Comparison of ENCODE assay signal across 29 mouse cellular contexts in the genomic region with DNA sequence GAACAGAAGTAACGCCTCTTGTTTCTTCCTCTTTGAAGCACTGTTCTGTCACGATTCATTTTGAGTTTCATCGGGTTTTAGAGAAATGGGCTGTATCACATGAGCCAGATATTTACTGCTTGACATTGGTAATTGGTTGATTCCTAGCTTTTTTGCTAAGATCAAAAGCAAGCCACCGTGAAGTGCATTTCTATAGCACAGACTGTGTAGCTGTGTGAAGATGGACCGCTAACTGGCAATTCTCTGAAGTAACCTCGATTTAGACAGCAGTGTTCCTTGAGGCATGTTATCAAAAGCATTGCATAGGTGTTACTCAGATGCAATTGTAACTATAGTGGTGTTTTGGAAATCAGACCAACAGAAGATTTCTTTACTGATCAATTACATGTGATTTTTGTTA.
"Had no signal": no experiment of that assay in that cellular context is flagged by ENCODE, and none has a peak within 500 bp of the region (broad histone marks: within the 10 kb centered on the region; RNA-seq: fewer than 3 reads in every experiment).

No protein-coding gene starts in this region.

- ATAC-seq: liver, embryonic 12.5 days; liver, postnatal 0 days; lung, postnatal 0 days had no signal

- H3K27me3 ChIP-seq: limb, embryonic 12.5 days; limb, embryonic 13.5 days; limb, embryonic 15.5 days; liver, embryonic 12.5 days; liver, embryonic 13.5 days; liver, embryonic 15.5 days; lung, embryonic 15.5 days; midbrain, embryonic 12.5 days; neural tube, embryonic 12.5 days; neural tube, embryonic 13.5 days had no signal

- H3K4me2 ChIP-seq: limb, embryonic 12.5 days; limb, embryonic 13.5 days; limb, embryonic 15.5 days; liver, embryonic 11.5 days; liver, embryonic 12.5 days; liver, embryonic 13.5 days; liver, embryonic 15.5 days; lung, embryonic 14.5 days; lung, embryonic 15.5 days; midbrain, embryonic 12.5 days; neural tube, embryonic 12.5 days; neural tube, embryonic 13.5 days had no signal

- H3K4me1 ChIP-seq: midbrain, embryonic 12.5 days had no signal

- H3K9me3 ChIP-seq: limb, embryonic 10.5 days; liver, embryonic 15.5 days; lung, embryonic 15.5 days; neural tube, embryonic 12.5 days had no signal

- H3K27ac ChIP-seq: left cerebral cortex, adult 2 months; limb, embryonic 10.5 days; limb, embryonic 12.5 days; limb, embryonic 13.5 days; limb, embryonic 15.5 days; liver, embryonic 12.5 days; liver, embryonic 13.5 days; liver, embryonic 14.5 days; liver, embryonic 15.5 days; lung, embryonic 15.5 days; macrophage; midbrain, embryonic 12.5 days; neural tube, embryonic 12.5 days; neural tube, embryonic 13.5 days had no signal

- H3K4me3 ChIP-seq: left cerebral cortex, adult 2 months; limb, embryonic 10.5 days; limb, embryonic 12.5 days; limb, embryonic 13.5 days; limb, embryonic 15.5 days; liver, embryonic 12.5 days; liver, embryonic 13.5 days; liver, embryonic 15.5 days; lung, embryonic 15.5 days; megakaryocyte, embryonic 14.5 days; midbrain, embryonic 12.5 days; myocyte; neural tube, embryonic 12.5 days; neural tube, embryonic 13.5 days had no signal

- DNase-seq: layer of hippocampus, postnatal 36 days; left cerebral cortex, postnatal 4 days; liver; liver, embryonic 13.5 days; liver, postnatal 0 days; lung, adult 18-20 months; lung, adult 2 months; lung, embryonic 14.5 days; lung, postnatal 10 days; lung, postnatal 14 days; lung, postnatal 36 days; lung, postnatal 4 days had no signal

- H3K9ac ChIP-seq: limb, embryonic 12.5 days; limb, embryonic 13.5 days; limb, embryonic 15.5 days; liver, embryonic 12.5 days; liver, embryonic 13.5 days; liver, embryonic 14.5 days; liver, embryonic 15.5 days; liver, postnatal 0 days; lung, embryonic 14.5 days; lung, embryonic 15.5 days; midbrain, embryonic 12.5 days; neural tube, embryonic 12.5 days; neural tube, embryonic 13.5 days had no signal

- H3K36me3 ChIP-seq: limb, embryonic 10.5 days; limb, embryonic 12.5 days; limb, embryonic 13.5 days; limb, embryonic 15.5 days; liver, embryonic 12.5 days; liver, embryonic 13.5 days; liver, embryonic 15.5 days; lung, embryonic 15.5 days; midbrain, embryonic 12.5 days; neural tube, embryonic 12.5 days; neural tube, embryonic 13.5 days had no signal
